Mouse (Mus musculus) kidney, adult 2 months (tissue): ENCODE data around the gene Mif.

Experiments
- CTCF ChIP-seq: fragments of 200-500 bp; conservative IDR thresholded peaks from 2 replicates; pipeline ENCODE4 v1.5.1; 2011; ENCODE audit warnings: low read depth, mild to moderate bottlenecking, control low read depth, low read length, moderate library complexity, mixed read lengths; ENCODE audit not compliant: insufficient read depth, insufficient read length
- POLR2A ChIP-seq: fragments of 200-500 bp; IDR thresholded peaks from one replicate; pipeline ENCODE4 v1.6.1; 2011; ENCODE audit warnings: low read depth, low read length, control low read depth

DNA sequence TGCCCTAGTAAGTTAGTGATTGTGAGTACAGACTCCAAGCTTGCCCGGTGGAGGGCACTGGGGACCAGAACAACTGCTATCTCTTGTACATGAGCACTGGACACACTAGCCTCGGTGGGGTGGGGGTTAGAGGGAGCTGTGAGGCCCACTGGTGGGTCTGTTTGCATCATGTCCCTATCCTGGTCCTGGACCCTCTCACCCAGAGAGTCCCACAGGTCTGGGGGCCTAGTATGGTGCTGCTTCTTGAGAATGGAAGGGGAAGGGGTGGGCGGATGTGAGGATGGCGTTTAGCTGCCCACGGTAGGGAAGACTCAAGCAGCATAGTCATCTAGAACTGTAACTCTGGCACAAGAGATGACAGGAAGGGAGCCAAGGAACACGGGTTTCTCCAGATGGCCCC is 5.2 kb downstream of the Mif start:
- TF ChIP-seq CTCF (no peak), POLR2A (no peak)
